Mouse (Mus musculus) left cerebral cortex, adult 18-20 months (tissue): ENCODE measurements around the gene Vnn1. TPM values are rescaled to one million over a fixed set of nuclear protein-coding genes. Genes with fewer than 3 reads are reported as not detected.

Experiments used
- total RNA-seq, 2 experiments: library from RNA; stranded (reverse); gene quantifications; 2 replicates each; pipeline ENCODE4 v1.2.3; 2021

Gene Vnn1
- total RNA-seq, 2 experiments from 2014 or later: not detected

Other genes with a start within 250 kb of the Vnn1 start
- 100 to 1,000 TPM; 216 to 218 TPM for gene Rps12, start 107.4 kb upstream of the Vnn1 start, total RNA-seq
- 10 to 100 TPM; 27.6 to 28.8 TPM for gene Slc18b1, start 97.7 kb upstream of the Vnn1 start, total RNA-seq
- gene Vnn3, start 43.2 kb upstream of the Vnn1 start, total RNA-seq: not detected
- gene Taar1, start 25.7 kb downstream of the Vnn1 start, total RNA-seq: not detected
- gene Taar2, start 43.9 kb downstream of the Vnn1 start, total RNA-seq: not detected
- not detected for gene Taar3, start 54.9 kb downstream of the Vnn1 start, total RNA-seq
- not detected for gene Taar4, start 65.8 kb downstream of the Vnn1 start, total RNA-seq
- gene Taar5, start 76.0 kb downstream of the Vnn1 start, total RNA-seq: not detected
- not detected for gene Taar6, start 91.0 kb downstream of the Vnn1 start, total RNA-seq
- gene Taar7a, start 98.8 kb downstream of the Vnn1 start, total RNA-seq: not detected
- not detected for gene Taar7b, start 105.3 kb downstream of the Vnn1 start, total RNA-seq
- not detected for gene Taar7d, start 132.5 kb downstream of the Vnn1 start, total RNA-seq
- not detected for gene Taar7e, start 142.9 kb downstream of the Vnn1 start, total RNA-seq
- gene Taar7f, start 154.8 kb downstream of the Vnn1 start, total RNA-seq: not detected
- not detected for gene Taar8a, start 181.8 kb downstream of the Vnn1 start, total RNA-seq
- gene Taar8b, start 197.6 kb downstream of the Vnn1 start, total RNA-seq: not detected
- not detected for gene Taar8c, start 207.2 kb downstream of the Vnn1 start, total RNA-seq
- not detected for gene Taar9, start 214.8 kb downstream of the Vnn1 start, total RNA-seq